Mouse (Mus musculus) c-Kit-positive CD71-positive TER-119-negative erythroid progenitor cells, embryonic 14.5 days (primary cell): ENCODE results near the gene Uxs1.

Source experiments
- DNase-seq: peaks from one replicate; pipeline ENCODE4 v3.0.0-alpha.2; 2013; ENCODE audit warnings: low read depth

Uxs1 gene

GRCm38 (mm10) chr1:43722459-43722858 lies 105.1 kb downstream of the Uxs1 start:
- DNase-seq: no peak

DNA sequence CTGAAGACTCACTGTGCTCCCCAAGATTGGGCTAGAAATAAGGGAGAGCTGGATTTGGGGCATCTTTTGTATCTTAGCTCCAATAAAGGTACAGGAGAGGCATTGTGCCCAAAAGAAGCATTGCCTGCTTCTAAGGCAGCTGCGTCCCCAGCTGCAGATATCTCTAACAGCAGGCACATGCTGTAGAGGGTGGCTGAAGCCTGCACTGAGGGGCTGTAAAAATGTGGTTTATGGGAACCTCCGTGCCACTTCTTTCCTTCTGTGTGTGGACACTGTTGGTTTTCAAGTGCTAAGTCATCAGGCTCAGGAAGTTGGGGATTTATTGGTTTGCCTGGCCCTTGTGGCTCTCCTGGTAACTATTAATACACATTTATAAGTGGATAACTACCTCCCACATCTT lies 108.8 kb downstream of the Uxs1 start:
- no peak for DNase-seq

DNA sequence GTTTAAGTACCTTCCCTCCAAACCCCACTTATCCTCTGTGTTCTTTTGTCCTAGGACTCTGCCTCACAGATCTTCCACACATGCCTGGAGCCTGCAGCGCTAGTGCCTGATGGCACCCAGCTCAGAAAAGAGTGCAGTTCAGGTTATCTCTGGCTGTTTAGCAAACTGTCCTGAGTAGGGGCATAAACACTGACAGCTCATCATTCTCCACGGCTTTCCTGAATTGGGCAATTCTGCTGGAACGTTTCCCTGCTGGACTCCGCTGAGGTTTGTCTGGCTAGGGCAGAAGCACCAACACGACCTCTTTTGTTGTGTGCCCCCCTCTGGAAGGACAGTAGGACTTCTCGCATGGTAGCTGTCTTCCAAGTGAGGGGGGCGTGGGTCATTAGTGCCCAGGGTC lies 109.6 kb downstream of the Uxs1 start:
- DNase-seq: no peak

DNA sequence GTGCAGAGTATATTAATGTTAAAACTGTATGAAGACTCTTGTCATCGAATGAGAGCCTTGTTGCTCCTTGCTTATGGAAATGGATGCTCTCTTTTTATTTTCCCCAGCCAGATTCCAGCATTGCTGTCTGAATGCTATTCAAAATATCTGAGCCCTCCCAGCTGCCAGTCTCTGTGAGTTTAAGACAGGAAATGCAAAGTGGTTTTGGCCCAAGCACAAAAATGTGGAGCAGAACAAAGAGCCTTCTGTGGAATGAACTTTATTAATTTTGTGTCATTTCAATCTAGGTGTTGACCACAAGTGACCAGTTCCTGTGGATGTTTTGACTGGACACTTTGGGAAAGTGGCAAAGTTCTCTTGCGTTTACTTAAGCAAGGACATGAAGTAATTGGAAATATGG lies 112.8 kb downstream of the Uxs1 start:
- no peak for DNase-seq

DNA sequence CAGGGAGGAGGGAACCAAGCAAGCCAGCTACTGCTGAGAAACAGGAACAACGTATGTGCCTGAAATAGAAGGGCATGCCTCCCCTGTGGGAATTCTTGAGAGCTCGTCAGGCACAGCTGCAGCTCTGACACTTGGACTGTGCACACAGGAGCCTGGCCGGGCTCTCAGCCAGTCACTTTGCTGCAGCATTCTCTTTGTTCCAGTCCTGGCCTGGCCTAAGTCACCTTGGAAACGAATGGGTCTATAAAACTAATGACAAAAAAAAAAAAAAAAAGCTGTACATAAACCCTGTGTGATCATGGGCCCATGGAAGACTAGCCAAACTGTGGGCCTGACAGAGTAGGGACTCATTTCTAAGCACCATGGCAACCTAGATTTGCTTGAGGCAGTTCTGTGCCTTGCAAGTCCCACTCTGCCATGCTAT lies 129.0 kb downstream of the Uxs1 start:
- DNase-seq: no peak
